Mouse (Mus musculus) lung, embryonic 16.5 days (tissue): ENCODE measurements around the gene Crybb3. TPM values are rescaled to one million over a fixed set of nuclear protein-coding genes. Genes with fewer than 3 reads are reported as not detected.

Experiments
- ATAC-seq: fragments of 200-750 bp; cut with Nextera tagmentation; 2 replicates; pipeline ENCODE4 v1.8.0; 2017; ENCODE audit warnings: low read depth, mild to moderate bottlenecking, moderate library complexity
- H3K27ac ChIP-seq: fragments of 300-500 bp; sonication (generic); 2 replicates; pipeline ENCODE4 v1.5.1; 2014; ENCODE audit warnings: mild to moderate bottlenecking, control low read depth, low read length
- H3K27me3 ChIP-seq: fragments of 300-500 bp; sonication (generic); 2 replicates; pipeline ENCODE4 v1.6.1; 2014; ENCODE audit warnings: low read depth, low read length, mixed read lengths; ENCODE audit not compliant: control insufficient read depth, insufficient read depth
- H3K36me3 ChIP-seq: fragments of 300-500 bp; sonication (generic); 2 replicates; pipeline ENCODE4 v1.6.1; 2014; ENCODE audit warnings: low read length; ENCODE audit not compliant: control insufficient read depth, insufficient read depth
- H3K4me1 ChIP-seq: fragments of 300-500 bp; sonication (generic); replicated peaks from 2 replicates; pipeline ENCODE4 v1.6.1; 2014; ENCODE audit warnings: low read length, mixed read lengths; ENCODE audit not compliant: control insufficient read depth, insufficient read depth
- H3K4me2 ChIP-seq: fragments of 300-500 bp; sonication (generic); 2 replicates; pipeline ENCODE4 v1.6.1; 2014; ENCODE audit warnings: low read depth, low read length, control low read depth
- H3K4me3 ChIP-seq: fragments of 300-500 bp; sonication (generic); 2 replicates; pipeline ENCODE4 v1.5.1; 2014; ENCODE audit warnings: mild to moderate bottlenecking, low read length, control low read depth
- H3K9ac ChIP-seq: fragments of 300-500 bp; sonication (generic); 2 replicates; pipeline ENCODE4 v1.6.1; 2014; ENCODE audit warnings: low read length, control low read depth
- H3K9me3 ChIP-seq: fragments of 300-500 bp; sonication (generic); 2 replicates; pipeline ENCODE4 v1.6.1; 2016; ENCODE audit warnings: low read length; ENCODE audit not compliant: control insufficient read depth
- WGBS: fragments of 180-500 bp; shearing (Covaris S2); extraction: QIAGEN DNeasy Blood & Tissue Kit; methylation state at CpG from one replicate; pipeline ENCODE4 v1.1.7; 2014; 5-methylcytosine and 5-hydroxymethylcytosine counted together
- polyA plus RNA-seq: library from polyadenylated mRNA; unstranded; fragments of >200 nt; fragmentation: Nextera tagmentation; extraction: Ambion mirVana; gene quantifications from 2 replicates; pipeline ENCODE4 v1.2.1, GENCODE M21; 2015

Crybb3 gene
- 1.0 and 1.4 TPM in 2 replicates for polyA plus RNA-seq

- 64% methylated on average over 8 of the region's 8 CpGs for WGBS
- no peak within 1 kb of the TSS for H3K27ac ChIP-seq
- H3K4me1 ChIP-seq, result no peaks in the 10 kb centered on the region
- H3K4me3 ChIP-seq, result no peak within 1 kb of the TSS
- H3K36me3 ChIP-seq, result no peaks in the 10 kb centered on the region
- no peak within 1 kb of the TSS for H3K4me2 ChIP-seq
- H3K9me3 ChIP-seq, result peaks cover 3% of the 10 kb centered on the region
- H3K27me3 ChIP-seq, result no peaks in the 10 kb centered on the region
- H3K9ac ChIP-seq, result no peak within 1 kb of the TSS
- no peak for ATAC-seq
Measured at GRCm38 (mm10) chr5:113081439-113081838, at the start of gene Crybb3. Gene Crybb3, minus strand, starts transcription at chr5:113081584.

DNA sequence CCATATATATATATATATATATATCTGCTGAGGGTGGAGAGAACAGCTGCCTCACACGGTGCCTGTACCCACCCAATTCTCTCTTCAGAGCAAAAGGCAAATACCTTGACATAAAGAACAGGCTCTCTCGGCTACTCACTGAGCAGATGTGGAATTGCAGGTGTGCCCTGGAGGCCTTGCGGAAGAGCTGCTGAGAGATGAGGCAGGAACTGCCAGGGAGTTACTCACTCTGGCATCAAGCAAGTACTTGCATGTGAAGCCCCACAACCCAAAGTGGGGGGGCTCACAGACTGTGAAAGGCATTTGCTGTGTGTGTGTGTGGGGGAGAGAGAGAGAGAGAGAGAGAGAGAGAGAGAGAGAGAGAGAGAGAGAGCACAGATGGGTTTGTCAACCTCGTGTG lies 47.0 kb upstream of the Crybb3 start:
- H3K27me3 ChIP-seq, result no peaks in the 10 kb centered on the region
- H3K4me3 ChIP-seq, result no peak overlapping the region
- no peak overlapping the region for H3K9ac ChIP-seq
- no peak overlapping the region for H3K4me2 ChIP-seq
- H3K27ac ChIP-seq, result no peak overlapping the region
- H3K9me3 ChIP-seq, result no peaks in the 10 kb centered on the region
- no peaks in the 10 kb centered on the region for H3K36me3 ChIP-seq
- 51% methylated on average over 4 of the region's 4 CpGs for WGBS
- H3K4me1 ChIP-seq, result peaks cover 13% of the 10 kb centered on the region; the same call in 1 of the 2 replicates
- no peak for ATAC-seq

DNA sequence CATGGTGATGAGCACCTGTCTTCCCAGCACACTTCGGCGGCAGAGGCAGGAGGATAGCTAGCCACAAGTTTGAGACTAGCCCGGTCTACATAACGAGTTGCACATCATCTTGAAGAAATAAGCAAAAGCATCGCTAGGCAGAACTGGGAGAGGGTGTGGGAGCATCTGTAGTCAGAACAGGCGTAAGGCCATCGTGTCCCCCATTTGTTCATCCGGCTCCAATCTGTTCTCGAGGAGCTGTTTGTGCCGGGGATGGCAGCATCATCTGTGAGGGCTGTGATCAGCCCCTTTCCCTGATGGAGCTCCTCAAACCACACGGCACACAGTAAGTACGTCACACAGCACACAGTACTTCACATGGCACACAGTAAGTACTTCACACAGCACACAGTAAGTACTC lies 45.1 kb upstream of the Crybb3 start:
- H3K4me2 ChIP-seq, result no peak overlapping the region
- no peak overlapping the region for H3K27ac ChIP-seq
- WGBS, result 92% methylated on average over 12 of the region's 12 CpGs
- no peak overlapping the region for H3K4me3 ChIP-seq
- no peaks in the 10 kb centered on the region for H3K36me3 ChIP-seq
- H3K9ac ChIP-seq, result no peak overlapping the region
- no peaks in the 10 kb centered on the region for H3K9me3 ChIP-seq
- no peak for ATAC-seq
- peaks cover 18% of the 10 kb centered on the region for H3K4me1 ChIP-seq
- H3K27me3 ChIP-seq, result no peaks in the 10 kb centered on the region

DNA sequence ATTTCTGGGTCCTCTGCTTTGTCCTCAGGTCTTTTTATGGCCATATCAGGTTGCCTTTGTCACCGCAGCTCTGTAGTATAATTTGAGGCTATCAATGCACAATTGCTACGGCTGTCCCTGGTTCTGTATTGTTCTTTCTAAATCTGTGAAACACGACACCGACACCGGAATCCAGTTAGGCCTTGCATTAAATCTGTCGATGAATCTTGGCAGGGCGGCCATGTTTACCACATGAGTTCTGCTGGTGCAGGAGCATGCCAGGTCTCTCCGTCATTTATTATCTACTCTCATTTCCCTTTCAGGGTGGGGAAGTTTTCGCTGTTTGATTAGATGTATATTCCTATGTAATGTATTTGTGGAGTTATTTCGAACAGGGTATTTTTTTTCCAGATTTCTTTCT lies 42.3 kb upstream of the Crybb3 start:
- ATAC-seq, result no peak
- no peak overlapping the region for H3K4me2 ChIP-seq
- WGBS, result 69% methylated on average over 10 of the region's 10 CpGs
- H3K4me3 ChIP-seq, result no peak overlapping the region
- H3K9ac ChIP-seq, result no peak overlapping the region
- H3K27me3 ChIP-seq, result no peaks in the 10 kb centered on the region
- no peaks in the 10 kb centered on the region for H3K9me3 ChIP-seq
- H3K36me3 ChIP-seq, result no peaks in the 10 kb centered on the region
- H3K4me1 ChIP-seq, result peaks cover 27% of the 10 kb centered on the region
- H3K27ac ChIP-seq, result no peak overlapping the region

- no peaks in the 10 kb centered on the region for H3K27me3 ChIP-seq
- 25% methylated on average over 12 of the region's 12 CpGs for WGBS
Measured at GRCm38 (mm10) chr5:113122326-113123054, 41.1 kb upstream of the Crybb3 start.

DNA sequence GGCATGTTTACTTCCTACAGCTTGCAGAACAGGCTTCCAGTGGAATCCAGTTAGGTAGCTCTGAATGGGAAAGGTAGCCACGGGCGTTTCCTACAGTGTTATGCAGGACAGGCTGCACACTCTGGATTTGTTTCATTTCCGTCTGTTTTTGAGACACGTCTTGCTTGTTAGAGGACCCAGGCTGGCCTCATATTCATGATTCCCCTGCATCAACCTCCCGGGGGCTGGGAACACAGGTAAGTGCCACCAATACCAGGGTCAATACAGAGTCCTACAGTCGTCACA lies 40.1 kb upstream of the Crybb3 start:
- H3K4me3 ChIP-seq, result no peak overlapping the region
- H3K9ac ChIP-seq, result peak overlapping the region; percentile 45; the same call in 1 of the 2 replicates
- no peaks in the 10 kb centered on the region for H3K27me3 ChIP-seq
- H3K36me3 ChIP-seq, result no peaks in the 10 kb centered on the region
- peak overlapping the region; percentile 63 for H3K27ac ChIP-seq
- no peak overlapping the region for H3K4me2 ChIP-seq
- H3K4me1 ChIP-seq, result peaks cover 27% of the 10 kb centered on the region
- ATAC-seq, result peak; percentile 61
- WGBS, result 46% methylated on average over 6 of the region's 6 CpGs
- no peaks in the 10 kb centered on the region for H3K9me3 ChIP-seq

More at GRCm38 (mm10) chr5:113122326-113123054, 41.1 kb upstream of the Crybb3 start:
- no peaks in the 10 kb centered on the region for H3K9me3 ChIP-seq
- H3K4me1 ChIP-seq, result peaks cover 30% of the 10 kb centered on the region
- no peak overlapping the region for H3K4me3 ChIP-seq
- peak; percentile 26; the same call in 1 of the 2 replicates for ATAC-seq
- H3K27ac ChIP-seq, result no peak overlapping the region
- no peaks in the 10 kb centered on the region for H3K36me3 ChIP-seq
- H3K9ac ChIP-seq, result no peak overlapping the region
- H3K4me2 ChIP-seq, result no peak overlapping the region

DNA sequence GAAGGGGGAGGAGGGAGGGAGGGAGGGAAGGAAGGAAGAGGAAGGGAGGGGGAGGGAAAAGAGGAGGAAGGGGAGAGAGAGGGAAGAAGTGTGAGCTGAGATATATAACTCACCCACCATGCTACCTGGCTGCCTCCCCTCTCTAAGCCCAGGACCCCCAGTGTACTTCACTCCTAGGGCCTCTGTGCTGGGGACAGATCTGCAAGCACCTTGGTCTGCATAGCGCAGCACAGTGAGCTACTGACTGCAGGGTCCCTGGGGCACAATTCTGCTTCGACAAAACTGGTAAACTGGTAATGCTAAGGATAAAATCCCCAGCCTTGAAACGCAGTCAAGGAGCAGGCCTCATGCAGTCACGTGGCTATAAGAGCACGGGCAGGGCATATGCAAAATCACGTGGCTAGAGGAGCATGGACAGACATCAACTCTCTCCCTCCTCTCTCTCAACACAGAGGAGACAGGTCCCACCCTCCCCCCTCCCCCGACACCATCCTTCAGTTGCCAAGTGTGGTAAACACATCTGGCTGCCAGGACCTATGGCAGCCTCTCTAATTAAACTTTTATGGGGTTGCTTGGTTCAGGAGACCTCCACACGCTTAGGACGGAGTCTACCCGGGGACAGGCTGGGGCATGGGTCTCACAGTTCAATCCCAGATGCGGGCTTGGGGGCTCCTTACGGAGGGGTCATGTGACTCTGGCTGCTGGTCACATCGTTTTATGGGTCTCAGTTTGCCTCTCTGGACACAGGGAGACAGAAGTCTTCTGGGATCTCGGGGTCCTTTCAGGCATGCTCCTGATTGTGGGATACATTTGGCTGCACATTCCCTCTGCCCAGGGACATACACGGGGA lies 39.6 kb upstream of the Crybb3 start:
- Histone ChIP-seq H3K4me2 (no peak overlapping the region), H3K27me3 (no peaks in the 10 kb centered on the region), H3K27ac (peak overlapping the region; percentile 63), H3K9me3 (no peaks in the 10 kb centered on the region), H3K36me3 (no peaks in the 10 kb centered on the region), H3K9ac (0 out of 2 replicates have a peak overlapping the region, but pooled peaks have one; percentile 10), H3K4me1 (peaks cover 27% of the 10 kb centered on the region), H3K4me3 (no peak overlapping the region)
- 17% methylated on average over 15 of the region's 15 CpGs for WGBS
- peak; percentile 47 for ATAC-seq

GRCm38 (mm10) chr5:113119861-113120465 lies 38.6 kb upstream of the Crybb3 start:
- Histone ChIP-seq H3K36me3 (no peaks in the 10 kb centered on the region), H3K9me3 (no peaks in the 10 kb centered on the region), H3K27ac (no peak overlapping the region; the same call in 1 of the 2 replicates), H3K4me1 (peaks cover 27% of the 10 kb centered on the region), H3K9ac (no peak overlapping the region), H3K4me2 (no peak overlapping the region), H3K27me3 (no peaks in the 10 kb centered on the region), H3K4me3 (no peak overlapping the region)
- no peak for ATAC-seq
- 43% methylated on average over 13 of the region's 13 CpGs for WGBS

GRCm38 (mm10) chr5:113119291-113119690 lies 37.9 kb upstream of the Crybb3 start:
- Histone ChIP-seq H3K27ac (no peak overlapping the region), H3K36me3 (no peaks in the 10 kb centered on the region), H3K4me2 (no peak overlapping the region), H3K4me3 (no peak overlapping the region), H3K9me3 (no peaks in the 10 kb centered on the region), H3K4me1 (peaks cover 33% of the 10 kb centered on the region), H3K9ac (no peak overlapping the region), H3K27me3 (no peaks in the 10 kb centered on the region)
- WGBS, result 67% methylated on average over 9 of the region's 9 CpGs
- ATAC-seq, result no peak
